Mouse (Mus musculus) layer of hippocampus, adult 8-10 months (tissue): ENCODE measurements around the gene Trim14. TPM values are rescaled to one million over a fixed set of nuclear protein-coding genes. Genes with fewer than 3 reads are reported as not detected.
"Not testable (repeated sequence)": the region's sequence is repeated elsewhere in the genome, so short reads cannot be mapped to it uniquely, and the experiment has no call there.

Experiments used
- DNase-seq, 2 experiments: peaks; one replicate each; pipeline ENCODE4 v3.0.0; 2022; ENCODE audit warnings: low spot score in 2 of 2
- total RNA-seq, 4 experiments: library from RNA; stranded (reverse); gene quantifications; 2 replicates each; pipeline ENCODE4 v1.2.4; 2022

The Trim14 gene
- 1 to 10 TPM in 3 of 4 experiments, under 1 TPM in 1; 0.89 to 2.3 (median 1.8) TPM for total RNA-seq

DNA sequence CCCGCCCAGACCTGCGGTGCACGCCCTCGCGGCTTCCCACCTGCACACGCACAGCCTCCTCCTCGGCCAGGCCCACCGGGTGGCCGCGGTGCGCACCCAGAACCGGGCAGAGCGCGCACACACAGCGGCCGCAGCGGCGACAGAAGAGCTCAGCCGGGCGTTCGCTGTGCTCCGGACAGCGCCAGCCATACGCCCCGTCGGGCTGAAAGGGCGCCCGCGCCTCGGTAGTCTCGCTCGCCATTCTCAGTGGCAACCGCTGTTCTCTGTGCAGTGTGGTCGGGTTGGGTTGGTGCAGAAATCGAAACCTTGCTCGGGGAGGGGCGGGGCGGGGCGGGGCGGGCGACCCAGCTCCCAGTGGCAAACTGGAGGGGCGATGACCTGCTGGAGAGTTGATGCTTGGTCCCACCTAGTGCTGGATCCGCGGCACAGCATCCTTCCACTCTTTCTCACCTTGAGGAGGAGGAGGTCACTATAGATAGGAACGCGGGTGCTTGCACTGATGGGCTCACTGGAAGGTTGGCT is at the start of gene Trim14:
Gene Trim14, minus strand, starts transcription at position 302 of the 522 bp plus-strand sequence.
- no peak for DNase-seq

DNA sequence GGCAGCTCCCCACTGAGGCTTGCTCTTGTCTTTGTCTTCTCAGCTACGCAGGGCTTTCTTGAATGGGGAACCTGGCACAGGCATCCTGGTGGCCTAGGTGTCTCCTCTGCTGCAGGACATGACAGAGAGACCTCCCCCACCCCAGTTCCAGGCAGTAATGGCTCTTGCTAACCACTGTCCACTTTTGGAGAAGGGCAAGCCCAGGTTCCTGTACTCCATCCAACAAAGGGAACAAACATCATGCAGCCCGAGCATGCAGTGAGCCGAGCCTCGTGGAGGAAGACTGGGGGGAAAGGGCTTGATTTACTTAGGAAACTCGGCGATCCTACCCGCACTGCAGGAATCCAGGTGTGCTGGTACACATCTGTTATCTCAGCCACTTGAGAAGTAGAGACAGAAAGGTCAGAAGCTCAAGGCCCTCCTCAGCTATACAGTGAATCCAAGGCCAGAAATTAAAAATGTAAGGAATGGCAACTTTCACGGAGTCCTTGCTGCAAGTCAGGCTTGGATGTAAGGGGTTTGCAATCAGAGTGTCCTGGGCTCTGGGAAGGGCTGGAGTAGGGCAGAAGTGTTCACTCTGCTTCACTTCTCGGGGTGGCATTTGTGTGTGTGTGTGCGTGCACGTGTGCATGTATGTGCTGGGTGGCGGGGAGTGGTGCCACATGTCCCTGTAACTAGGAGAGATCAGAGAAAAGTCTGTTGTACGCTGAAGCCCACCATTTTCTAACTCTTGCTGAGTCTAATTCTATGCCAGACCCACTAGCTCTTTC is 49.3 kb upstream of the Trim14 start:
- DNase-seq = no peak

- DNase-seq = not testable (repeated sequence)
These were observed 48.6 kb upstream of the Trim14 start for GRCm38 (mm10) chr4:46584536-46584935.

DNA sequence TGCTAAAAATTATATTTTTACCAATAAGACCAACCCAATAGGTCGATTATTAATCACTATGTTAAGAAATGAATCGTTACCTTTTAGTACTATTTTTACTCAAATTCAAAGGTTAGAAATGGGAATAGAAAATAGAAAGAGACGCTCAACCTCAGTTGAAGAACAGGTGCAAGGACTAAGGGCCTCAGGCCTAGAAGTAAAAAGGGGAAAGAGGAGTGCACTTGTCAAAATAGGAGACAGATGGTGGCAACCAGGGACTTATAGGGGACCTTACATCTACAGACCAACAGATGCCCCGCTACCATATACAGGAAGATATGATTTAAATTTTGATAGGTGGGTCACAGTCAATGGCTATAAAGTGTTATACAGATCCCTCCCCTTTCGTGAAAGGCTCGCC is 48.1 kb upstream of the Trim14 start:
- not testable (repeated sequence) for DNase-seq

DNA sequence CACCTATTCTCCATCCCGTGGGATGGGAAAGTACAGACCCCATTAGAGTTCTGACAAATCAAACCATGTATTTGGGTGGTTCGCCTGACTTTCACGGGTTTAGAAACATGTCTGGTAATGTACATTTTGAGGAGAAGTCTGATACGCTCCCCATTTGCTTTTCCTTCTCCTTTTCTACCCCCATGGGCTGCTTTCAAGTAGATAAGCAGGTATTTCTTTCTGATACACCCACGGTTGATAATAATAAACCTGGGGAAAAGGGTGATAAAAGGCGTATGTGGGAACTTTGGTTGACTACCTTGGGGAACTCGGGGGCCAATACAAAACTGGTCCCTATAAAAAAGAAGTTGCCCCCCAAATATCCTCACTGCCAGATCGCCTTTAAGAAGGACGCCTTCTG is 46.1 kb upstream of the Trim14 start:
- DNase-seq = not testable (repeated sequence)

- DNase-seq = not testable (repeated sequence)
These were observed 45.6 kb upstream of the Trim14 start for GRCm38 (mm10) chr4:46581577-46581976.

DNA sequence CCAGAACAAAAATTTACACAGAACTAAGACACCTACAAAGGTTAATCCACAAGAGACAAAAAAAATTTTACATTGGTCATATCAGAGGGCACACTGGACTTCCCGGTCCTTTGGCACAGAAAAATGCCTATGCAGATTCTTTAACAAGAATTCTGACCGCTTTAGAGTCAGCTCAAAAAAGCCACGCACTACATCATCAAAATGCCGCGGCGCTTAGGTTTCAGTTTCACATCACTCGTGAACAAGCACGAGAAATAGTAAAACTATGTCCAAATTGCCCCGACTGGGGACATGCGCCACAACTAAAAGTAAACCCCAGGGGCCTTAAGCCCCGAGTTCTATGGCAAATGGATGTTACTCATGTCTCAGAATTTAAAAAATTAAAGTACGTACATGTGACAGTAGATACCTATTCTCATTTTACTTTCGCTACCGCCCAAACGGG is 44.9 kb upstream of the Trim14 start:
- DNase-seq = not testable (repeated sequence)

- not testable (repeated sequence) for DNase-seq
These were observed 42.9 kb upstream of the Trim14 start for GRCm38 (mm10) chr4:46578796-46579346.

DNA sequence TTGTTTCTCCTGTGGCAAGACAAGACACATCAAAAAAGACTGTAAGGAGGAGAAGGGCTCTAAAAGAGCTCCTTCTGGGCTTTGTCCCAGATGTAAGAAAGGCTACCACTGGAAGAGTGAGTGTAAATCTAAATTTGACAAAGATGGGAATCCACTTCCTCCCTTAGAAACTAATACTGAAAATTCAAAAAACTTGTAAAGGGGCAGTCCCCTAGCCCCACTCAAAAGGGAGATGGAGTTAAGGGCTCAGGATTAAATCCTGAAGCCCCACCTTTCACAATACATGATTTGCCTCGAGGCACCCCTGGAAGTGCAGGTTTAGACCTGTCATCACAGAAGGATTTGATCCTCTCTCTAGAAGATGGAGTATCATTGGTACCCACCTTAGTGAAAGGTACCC is 42.3 kb upstream of the Trim14 start:
- no peak for DNase-seq

- DNase-seq = not testable (repeated sequence)
These were observed 39.8 kb upstream of the Trim14 start for GRCm38 (mm10) chr4:46575509-46576284.

DNA sequence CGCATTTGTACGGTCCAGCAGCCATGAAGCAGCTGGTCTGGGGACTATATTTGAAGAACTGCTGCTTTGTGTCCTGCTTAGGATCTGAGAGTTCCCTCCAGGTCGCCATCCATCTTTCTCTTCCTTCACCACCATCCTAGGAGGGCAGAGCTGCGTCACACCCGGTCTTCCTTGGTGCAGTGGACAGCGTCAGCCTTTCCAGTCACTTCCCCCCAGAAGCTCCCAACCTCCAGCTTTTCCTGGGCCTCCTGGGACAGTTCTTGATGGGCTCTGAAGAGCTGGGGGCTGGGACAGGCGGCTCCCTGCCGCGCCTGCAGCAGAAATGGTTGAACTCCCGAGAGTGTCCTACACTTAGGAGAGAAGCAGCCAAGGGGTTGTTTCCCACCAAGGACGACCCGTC is 38.9 kb upstream of the Trim14 start:
- no peak for DNase-seq

DNA sequence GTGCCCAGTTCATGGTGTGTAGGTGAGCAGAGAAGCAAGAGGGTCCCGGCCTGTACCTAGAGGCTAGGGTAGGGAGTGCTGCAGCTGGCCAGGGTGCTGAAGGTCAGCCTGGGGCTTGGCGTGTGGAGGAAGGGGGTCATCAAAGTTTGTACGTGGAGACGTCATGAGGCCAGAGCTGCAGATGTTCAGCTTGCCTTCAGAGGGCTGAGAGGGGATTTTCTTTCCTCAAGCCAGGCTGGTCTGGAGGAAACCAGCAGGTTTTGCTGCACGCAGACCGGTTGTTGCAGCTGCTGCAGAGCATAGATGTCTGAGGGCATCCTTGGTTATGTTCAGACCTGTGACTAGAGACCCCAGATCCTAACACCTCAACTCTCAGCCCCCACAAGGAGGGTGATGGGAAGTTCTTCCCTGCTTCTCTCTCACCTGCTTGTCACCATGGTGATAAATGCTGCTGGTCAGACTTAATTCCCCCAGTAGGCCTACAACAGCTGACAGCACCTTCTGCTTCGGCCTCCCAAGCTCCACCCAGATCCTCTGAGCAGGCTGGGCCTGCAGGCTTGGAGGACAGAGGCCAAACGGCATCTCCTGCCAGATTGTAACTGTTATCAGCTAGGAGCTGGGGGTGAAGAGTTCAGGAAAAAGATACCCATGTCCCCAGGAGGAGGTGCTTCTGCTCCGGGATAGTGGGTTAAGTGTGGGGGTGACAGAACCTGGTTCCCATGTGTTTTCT is 38.2 kb upstream of the Trim14 start:
- no peak for DNase-seq

DNA sequence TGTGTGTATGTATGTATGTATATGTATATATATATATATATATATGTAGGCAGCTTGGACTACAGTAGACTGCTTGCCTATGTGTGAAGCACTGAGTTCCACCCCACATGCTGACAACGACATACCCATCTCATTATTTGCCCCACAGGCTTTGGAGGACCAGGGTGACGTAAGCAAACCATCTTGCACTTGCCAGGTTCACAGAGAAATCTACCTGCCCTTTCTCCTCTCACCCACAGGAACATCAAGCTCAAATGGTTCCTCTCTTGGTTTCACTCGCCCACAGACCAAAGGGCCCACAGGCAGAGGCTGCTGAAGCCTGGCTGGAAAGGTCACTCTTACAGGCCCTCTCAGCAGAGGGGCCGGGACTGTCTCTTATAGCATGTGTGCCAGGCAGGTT is 36.7 kb upstream of the Trim14 start:
- no peak for DNase-seq

GRCm38 (mm10) chr4:46571744-46572143 is 35.8 kb upstream of the Trim14 start:
- no peak for DNase-seq

- DNase-seq = peak; percentile 59 to 67
These were observed 33.7 kb upstream of the Trim14 start for GRCm38 (mm10) chr4:46569671-46570070.

DNA sequence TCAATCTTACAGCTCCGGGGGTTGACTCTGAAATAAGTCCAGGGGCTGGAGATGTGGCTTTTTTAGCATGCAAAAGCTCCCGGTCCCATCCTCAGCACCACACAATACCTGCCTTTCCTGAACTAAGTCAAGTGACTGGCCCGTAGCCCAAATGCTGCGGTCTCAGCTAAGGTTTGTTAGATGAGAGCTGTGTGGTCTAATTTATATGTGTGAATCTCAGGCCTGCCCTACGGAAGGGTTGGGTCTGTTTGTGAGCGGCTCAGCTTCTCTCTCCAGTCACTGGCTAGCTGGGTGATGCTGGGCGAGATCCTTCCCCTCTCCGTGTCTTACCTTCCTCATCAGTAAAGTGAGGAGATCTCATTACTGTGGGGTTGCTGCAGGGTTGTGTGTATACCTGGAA is 32.2 kb upstream of the Trim14 start:
- DNase-seq = no peak

GRCm38 (mm10) chr4:46566931-46567671 is 31.2 kb upstream of the Trim14 start:
- no peak for DNase-seq

DNA sequence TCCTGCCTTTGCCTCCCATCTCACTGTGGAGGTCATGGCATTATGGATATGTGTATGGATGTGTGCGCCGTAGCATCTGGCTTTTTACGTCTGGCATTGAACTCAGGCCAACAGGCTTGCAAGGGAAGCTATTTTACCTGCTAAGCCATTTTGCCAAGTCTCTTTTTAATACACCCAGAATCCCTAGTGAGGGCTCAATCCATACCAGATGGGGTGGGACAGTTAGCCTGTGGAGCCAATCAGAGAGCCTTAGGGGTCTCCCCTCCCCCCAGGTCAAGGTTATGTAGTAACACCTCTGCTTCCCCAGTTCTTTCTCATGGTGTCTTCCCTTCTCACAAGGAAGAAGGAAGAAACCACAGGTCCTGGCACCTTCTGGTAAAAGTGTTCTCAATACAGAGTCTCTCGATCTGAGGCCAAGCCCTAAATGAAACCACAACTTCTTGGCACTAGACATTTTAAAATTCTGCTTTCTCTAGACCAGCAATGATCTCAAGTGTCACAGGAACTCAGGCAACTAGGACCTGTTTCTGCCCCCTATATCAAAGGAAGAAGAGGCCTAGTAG is 29.5 kb upstream of the Trim14 start:
- DNase-seq = no peak

- DNase-seq = no peak
These were observed 28.3 kb upstream of the Trim14 start for GRCm38 (mm10) chr4:46564247-46564646.

DNA sequence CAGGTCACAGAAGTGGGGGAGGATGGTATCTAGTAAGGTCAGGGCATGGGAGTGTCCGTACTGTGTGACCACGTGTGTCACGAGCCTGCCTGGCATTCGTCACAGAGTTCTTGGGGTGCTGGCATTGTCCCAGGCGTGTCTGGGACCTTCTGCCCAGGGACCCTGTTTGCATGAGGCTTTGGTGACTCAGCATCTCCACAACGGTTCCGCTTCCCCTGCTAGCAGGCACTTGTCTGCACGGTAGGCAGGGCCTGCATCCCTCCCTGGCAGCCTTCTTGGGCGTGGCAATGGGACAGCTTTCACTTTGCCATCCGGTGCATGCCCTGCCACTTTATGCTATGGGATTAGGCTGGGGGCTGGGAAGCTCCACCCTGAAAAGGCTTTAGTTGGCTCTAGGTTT is 27.9 kb upstream of the Trim14 start:
- DNase-seq = no peak
